Mouse (Mus musculus): ENCODE results near the gene Tbc1d10a. TPM values are rescaled to one million over a fixed set of nuclear protein-coding genes. Genes with fewer than 3 reads are reported as not detected.
A peak's percentile ranks its signal among the peaks of the same experiment; 100 is the strongest.
"Not testable (repeated sequence)": the region's sequence is repeated elsewhere in the genome, so short reads cannot be mapped to it uniquely, and the experiment has no call there.

The Tbc1d10a gene
- polyA plus RNA-seq, 1 experiment from 2014 or later, result 20.5 TPM

DNA sequence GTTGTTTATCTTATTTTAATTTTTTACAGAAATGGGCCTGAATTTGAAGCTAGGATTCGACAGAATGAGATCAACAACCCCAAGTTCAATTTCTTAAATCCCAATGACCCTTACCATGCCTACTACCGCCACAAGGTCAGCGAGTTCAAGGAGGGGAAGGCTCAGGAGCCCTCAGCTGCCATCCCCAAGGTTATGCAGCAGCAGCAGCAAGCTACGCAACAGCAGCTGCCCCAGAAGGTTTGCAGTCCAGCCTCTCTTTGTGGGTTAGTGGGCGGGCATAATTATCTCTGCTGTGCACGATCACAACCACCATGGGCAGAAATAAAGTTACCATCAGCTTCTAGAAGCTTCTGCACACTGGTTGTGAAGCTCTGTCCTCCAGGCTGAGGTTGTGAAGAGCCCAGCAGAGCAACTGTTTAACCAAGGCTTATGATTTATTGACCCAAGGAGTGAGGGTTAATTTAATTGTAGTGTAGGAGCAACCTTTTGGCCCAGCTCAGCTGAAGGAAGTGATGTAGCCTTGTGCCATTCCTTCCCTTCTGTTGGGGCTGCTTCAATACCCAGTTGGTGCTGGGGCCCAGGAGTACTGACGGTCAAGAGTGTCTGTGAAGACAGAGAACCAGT lies 20.0 kb upstream of the Tbc1d10a start:
- H3K9me3 ChIP-seq (ENCODE audit: control insufficient read depth, low read length), result no peaks in the 10 kb centered on the region
- no peak overlapping the region for H3K27ac ChIP-seq (replicated peaks; ENCODE audit: low read depth, low read length)
- H3K4me3 ChIP-seq (ENCODE audit: low read depth, low read length), result no peak overlapping the region
- no peak overlapping the region for H3K9ac ChIP-seq (ENCODE audit: low read length)
- no peak for ATAC-seq (ENCODE audit: insufficient number of reproducible peaks, low FRiP score, low TSS enrichment, low read depth)
- peaks cover 55% of the 10 kb centered on the region for H3K36me3 ChIP-seq (ENCODE audit: control insufficient read depth, insufficient read depth, low read length)
- no peaks in the 10 kb centered on the region for H3K27me3 ChIP-seq (ENCODE audit: control insufficient read depth, insufficient read depth, low read length)
- peaks cover 7% of the 10 kb centered on the region; the same call in 1 of the 2 replicates for H3K4me1 ChIP-seq (ENCODE audit: control insufficient read depth, insufficient read depth, low read length)
- DNase-seq (ENCODE audit: low spot score), result no peak
- 96% methylated on average over 7 of the region's 7 CpGs for WGBS
- no peak overlapping the region for H3K4me2 ChIP-seq (ENCODE audit: low read depth, severe bottlenecking)

GRCm38 (mm10) chr11:4174586-4174985 lies 12.0 kb upstream of the Tbc1d10a start:
- H3K9me3 ChIP-seq (ENCODE audit: control insufficient read depth, low read length), result no peaks in the 10 kb centered on the region
- no peak for ATAC-seq (ENCODE audit: insufficient number of reproducible peaks, low FRiP score, low TSS enrichment, low read depth)
- no peaks in the 10 kb centered on the region for H3K27me3 ChIP-seq (ENCODE audit: control insufficient read depth, insufficient read depth, low read length)
- H3K9ac ChIP-seq (ENCODE audit: low read length), result no peak overlapping the region
- H3K27ac ChIP-seq (replicated peaks; ENCODE audit: low read depth, low read length), result no peak overlapping the region
- no peak for DNase-seq (ENCODE audit: low spot score)
- no peak overlapping the region for H3K4me2 ChIP-seq (ENCODE audit: low read depth, severe bottlenecking)
- no peaks in the 10 kb centered on the region for H3K4me1 ChIP-seq (ENCODE audit: control insufficient read depth, insufficient read depth, low read length)
- no peak overlapping the region for H3K4me3 ChIP-seq (ENCODE audit: low read depth, low read length)
- peaks cover 78% of the 10 kb centered on the region for H3K36me3 ChIP-seq (ENCODE audit: control insufficient read depth, insufficient read depth, low read length)
- 84% methylated on average over 5 of the region's 5 CpGs for WGBS

- H3K4me1 ChIP-seq (ENCODE audit: control insufficient read depth, insufficient read depth, low read length), result no peaks in the 10 kb centered on the region
- no peak for ATAC-seq (ENCODE audit: insufficient number of reproducible peaks, low FRiP score, low TSS enrichment, low read depth)
- WGBS, result 75% methylated on average over 4 of the region's 4 CpGs
- H3K27ac ChIP-seq (replicated peaks; ENCODE audit: low read depth, low read length), result no peak overlapping the region
- H3K9me3 ChIP-seq (ENCODE audit: control insufficient read depth, low read length), result no peaks in the 10 kb centered on the region
- no peak overlapping the region for H3K9ac ChIP-seq (ENCODE audit: low read length)
- no peaks in the 10 kb centered on the region for H3K27me3 ChIP-seq (ENCODE audit: control insufficient read depth, insufficient read depth, low read length)
- H3K4me3 ChIP-seq (ENCODE audit: low read depth, low read length), result no peak overlapping the region
- H3K36me3 ChIP-seq (ENCODE audit: control insufficient read depth, insufficient read depth, low read length), result peaks cover 74% of the 10 kb centered on the region
- DNase-seq (ENCODE audit: low spot score), result no peak
- no peak overlapping the region for H3K4me2 ChIP-seq (ENCODE audit: low read depth, severe bottlenecking)
Measured at GRCm38 (mm10) chr11:4177716-4178115, 8.9 kb upstream of the Tbc1d10a start.

DNA sequence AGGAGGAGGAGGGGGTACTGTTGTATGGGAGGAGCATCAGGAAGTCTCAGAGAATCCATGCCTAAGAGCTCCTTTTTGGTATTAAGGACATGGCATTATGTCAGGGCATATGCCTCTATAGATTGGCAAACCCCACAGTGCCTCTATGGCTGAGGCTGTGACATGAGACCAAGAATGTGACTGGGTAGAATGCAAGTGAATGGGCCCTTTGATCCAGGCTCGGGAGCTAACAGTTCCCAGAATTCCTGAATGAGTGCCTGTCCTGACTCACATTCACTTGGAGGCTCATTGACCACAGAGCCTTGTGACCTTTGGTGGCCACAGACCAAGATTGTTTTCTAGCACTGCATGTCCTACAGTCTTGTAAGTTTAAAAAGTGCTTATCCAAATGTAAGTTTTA lies 4.5 kb upstream of the Tbc1d10a start:
- ATAC-seq (ENCODE audit: insufficient number of reproducible peaks, low FRiP score, low TSS enrichment, low read depth) (no peak), DNase-seq (ENCODE audit: low spot score) (no peak)
- Histone ChIP-seq H3K27me3 (ENCODE audit: control insufficient read depth, insufficient read depth, low read length) (no peaks in the 10 kb centered on the region), H3K4me2 (ENCODE audit: low read depth, severe bottlenecking) (no peak overlapping the region), H3K4me1 (ENCODE audit: control insufficient read depth, insufficient read depth, low read length) (peaks cover under 1% of the 10 kb centered on the region; the same call in 1 of the 2 replicates), H3K9ac (ENCODE audit: low read length) (no peak overlapping the region), H3K4me3 (ENCODE audit: low read depth, low read length) (no peak overlapping the region), H3K9me3 (ENCODE audit: control insufficient read depth, low read length) (no peaks in the 10 kb centered on the region), H3K36me3 (ENCODE audit: control insufficient read depth, insufficient read depth, low read length) (peaks cover 40% of the 10 kb centered on the region), H3K27ac (replicated peaks; ENCODE audit: low read depth, low read length) (no peak overlapping the region)
- WGBS, result 28% methylated on average over 1 of the region's 1 CpGs

- Histone ChIP-seq H3K27ac (replicated peaks; ENCODE audit: low read depth, low read length) (no peak overlapping the region), H3K27me3 (ENCODE audit: control insufficient read depth, insufficient read depth, low read length) (no peaks in the 10 kb centered on the region), H3K4me2 (ENCODE audit: low read depth, severe bottlenecking) (no peak overlapping the region), H3K4me3 (ENCODE audit: low read depth, low read length) (no peak overlapping the region), H3K36me3 (ENCODE audit: control insufficient read depth, insufficient read depth, low read length) (peaks cover 26% of the 10 kb centered on the region), H3K4me1 (ENCODE audit: control insufficient read depth, insufficient read depth, low read length) (peaks cover 6% of the 10 kb centered on the region; the same call in 1 of the 2 replicates), H3K9me3 (ENCODE audit: control insufficient read depth, low read length) (no peaks in the 10 kb centered on the region), H3K9ac (ENCODE audit: low read length) (no peak overlapping the region)
- ATAC-seq (ENCODE audit: insufficient number of reproducible peaks, low FRiP score, low TSS enrichment, low read depth) (no peak), DNase-seq (ENCODE audit: low spot score) (no peak)
Measured at GRCm38 (mm10) chr11:4183511-4183910, 3.1 kb upstream of the Tbc1d10a start.

DNA sequence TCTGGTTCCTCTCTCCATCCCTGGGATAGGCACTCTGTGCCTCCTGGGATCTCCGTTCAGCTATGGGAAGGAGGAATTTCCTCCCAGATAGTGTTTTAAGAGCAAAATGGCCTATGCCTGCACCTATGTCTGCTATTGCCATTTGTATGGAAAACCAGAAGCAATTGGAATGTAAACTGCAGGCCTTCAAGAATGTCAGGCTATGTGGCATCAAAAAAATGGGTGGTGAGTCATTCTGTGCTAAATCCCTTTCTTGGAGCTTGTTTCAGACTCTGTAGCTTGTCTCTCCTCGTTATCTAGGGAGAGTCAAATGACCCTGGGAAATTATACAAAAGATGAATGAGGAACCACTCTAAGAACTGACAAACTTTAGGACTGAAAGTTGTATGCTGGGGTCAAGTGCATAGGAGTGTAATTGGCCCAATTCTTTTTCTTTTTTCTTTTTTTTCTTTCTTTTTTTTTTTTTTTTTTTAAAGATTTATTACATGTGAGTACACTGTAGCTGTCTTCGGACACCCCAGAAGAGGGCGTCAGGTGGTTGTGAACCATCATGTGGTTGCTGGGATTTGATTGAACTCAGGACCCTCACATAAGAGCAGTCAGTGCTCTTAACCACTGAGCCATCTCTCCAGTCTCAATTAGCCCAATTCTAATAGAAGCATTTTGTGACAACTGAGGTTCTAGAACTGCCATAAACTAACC lies 2.2 kb upstream of the Tbc1d10a start:
- Histone ChIP-seq H3K9me3 (ENCODE audit: control insufficient read depth, low read length) (no peaks in the 10 kb centered on the region), H3K4me1 (ENCODE audit: control insufficient read depth, insufficient read depth, low read length) (peaks cover 6% of the 10 kb centered on the region; the same call in 1 of the 2 replicates), H3K36me3 (ENCODE audit: control insufficient read depth, insufficient read depth, low read length) (peaks cover 20% of the 10 kb centered on the region), H3K9ac (ENCODE audit: low read length) (no peak overlapping the region), H3K27me3 (ENCODE audit: control insufficient read depth, insufficient read depth, low read length) (no peaks in the 10 kb centered on the region), H3K4me3 (ENCODE audit: low read depth, low read length) (no peak overlapping the region), H3K27ac (replicated peaks; ENCODE audit: low read depth, low read length) (no peak overlapping the region), H3K4me2 (ENCODE audit: low read depth, severe bottlenecking) (no peak overlapping the region)
- no peak for ATAC-seq (ENCODE audit: insufficient number of reproducible peaks, low FRiP score, low TSS enrichment, low read depth)
- 73% methylated on average over 4 of the region's 4 CpGs for WGBS
- no peak for DNase-seq (ENCODE audit: low spot score)

- H3K4me2 ChIP-seq (ENCODE audit: low read depth, severe bottlenecking); ATAC-seq (ENCODE audit: insufficient number of reproducible peaks, low FRiP score, low TSS enrichment, low read depth); H3K9ac ChIP-seq (ENCODE audit: low read length); H3K4me3 ChIP-seq (ENCODE audit: low read depth, low read length); H3K9me3 ChIP-seq (ENCODE audit: control insufficient read depth, low read length); DNase-seq (ENCODE audit: low spot score); H3K27me3 ChIP-seq (ENCODE audit: control insufficient read depth, insufficient read depth, low read length); H3K4me1 ChIP-seq (ENCODE audit: control insufficient read depth, insufficient read depth, low read length); H3K27ac ChIP-seq (replicated peaks; ENCODE audit: low read depth, low read length): not testable (repeated sequence)
- WGBS, result 91% methylated on average over 6 of the region's 6 CpGs
- H3K36me3 ChIP-seq (ENCODE audit: control insufficient read depth, insufficient read depth, low read length), result peaks cover 14% of the 10 kb centered on the region
Measured at GRCm38 (mm10) chr11:4185480-4185879, 1.1 kb upstream of the Tbc1d10a start.

DNA sequence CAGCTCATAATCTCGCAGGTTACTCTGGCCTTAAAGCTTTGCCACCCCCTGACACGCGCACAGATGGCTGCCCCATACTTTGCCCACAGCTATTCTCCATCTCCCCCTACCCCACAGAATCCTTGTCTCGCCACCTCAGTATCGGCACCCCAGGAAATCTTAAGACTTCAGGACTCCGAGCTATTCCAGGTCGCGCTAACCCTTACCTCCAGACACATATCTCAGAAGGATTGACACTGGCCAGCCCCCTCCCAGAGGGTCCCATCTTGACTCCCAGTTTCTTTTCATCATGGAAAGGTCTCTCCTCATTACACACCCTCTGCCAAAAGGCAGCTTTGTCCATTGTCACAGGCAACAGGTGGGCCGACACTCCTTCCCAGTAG lies 720 bp downstream of the Tbc1d10a start:
- peaks cover 8% of the 10 kb centered on the region; the same call in 1 of the 2 replicates for H3K4me1 ChIP-seq (ENCODE audit: control insufficient read depth, insufficient read depth, low read length)
- no peak overlapping the region for H3K27ac ChIP-seq (replicated peaks; ENCODE audit: low read depth, low read length)
- peak overlapping the region; percentile 92 for H3K4me2 ChIP-seq (ENCODE audit: low read depth, severe bottlenecking)
- H3K9me3 ChIP-seq (ENCODE audit: control insufficient read depth, low read length), result no peaks in the 10 kb centered on the region
- H3K9ac ChIP-seq (ENCODE audit: low read length), result peak overlapping the region; percentile 86
- 0 out of 2 replicates have a peak, but pooled peaks have one; percentile 6 for ATAC-seq (ENCODE audit: insufficient number of reproducible peaks, low FRiP score, low TSS enrichment, low read depth)
- H3K27me3 ChIP-seq (ENCODE audit: control insufficient read depth, insufficient read depth, low read length), result 0 out of 2 replicates have a peak, but pooled peaks cover 2% of the 10 kb centered on the region
- H3K4me3 ChIP-seq (ENCODE audit: low read depth, low read length), result peak overlapping the region; percentile 83
- no peak for DNase-seq (ENCODE audit: low spot score)
- 12% methylated on average over 9 of the region's 9 CpGs for WGBS
- H3K36me3 ChIP-seq (ENCODE audit: control insufficient read depth, insufficient read depth, low read length), result no peaks in the 10 kb centered on the region
